Mouse (Mus musculus): Measurements from ENCODE around the gene Dennd6a.

GRCm38 (mm10) chr14:26547516-26548488, 25.9 kb upstream of the Dennd6a start:
- TF ChIP-seq POLR2A (IDR thresholded peaks at IDR 0.05; ENCODE audit: insufficient read depth, low read length): no peak
- TF ChIP-seq CTCF (IDR thresholded peaks at IDR 0.05; ENCODE audit: low read depth, low read length): no peak
